Mouse (Mus musculus) brain, embryonic 14.5 days (tissue): ENCODE data around the gene Rab5c.

Experiments
- CTCF ChIP-seq: fragments of 200-500 bp; IDR thresholded peaks from 2 replicates; pipeline ENCODE4 v1.5.1; 2012; ENCODE audit warnings: inconsistent platforms, mild to moderate bottlenecking, moderate library complexity, borderline replicate concordance; ENCODE audit not compliant: insufficient read depth, insufficient read length; ENCODE audit errors: extremely low read depth
- POLR2A ChIP-seq: fragments of 200-500 bp; IDR thresholded peaks from 2 replicates; pipeline ENCODE4 v1.6.1; 2012; ENCODE audit warnings: mild to moderate bottlenecking, inconsistent platforms, borderline replicate concordance; ENCODE audit not compliant: poor library complexity, insufficient read depth, insufficient read length, severe bottlenecking; ENCODE audit errors: extremely low read depth

- TF ChIP-seq POLR2A (no peak), CTCF (no peak)
These were observed 24.8 kb upstream of the Rab5c start, which contains the start of gene Hcrt for GRCm38 (mm10) chr11:100762831-100763230.
